Mouse (Mus musculus): Measurements from ENCODE around the gene Ipp. TPM values are rescaled to one million over a fixed set of nuclear protein-coding genes. Genes with fewer than 3 reads are reported as not detected.

The Ipp gene
- 10 to 100 TPM; 22.1 to 23.2 (median 22.2) TPM for total RNA-seq (2022)

DNA sequence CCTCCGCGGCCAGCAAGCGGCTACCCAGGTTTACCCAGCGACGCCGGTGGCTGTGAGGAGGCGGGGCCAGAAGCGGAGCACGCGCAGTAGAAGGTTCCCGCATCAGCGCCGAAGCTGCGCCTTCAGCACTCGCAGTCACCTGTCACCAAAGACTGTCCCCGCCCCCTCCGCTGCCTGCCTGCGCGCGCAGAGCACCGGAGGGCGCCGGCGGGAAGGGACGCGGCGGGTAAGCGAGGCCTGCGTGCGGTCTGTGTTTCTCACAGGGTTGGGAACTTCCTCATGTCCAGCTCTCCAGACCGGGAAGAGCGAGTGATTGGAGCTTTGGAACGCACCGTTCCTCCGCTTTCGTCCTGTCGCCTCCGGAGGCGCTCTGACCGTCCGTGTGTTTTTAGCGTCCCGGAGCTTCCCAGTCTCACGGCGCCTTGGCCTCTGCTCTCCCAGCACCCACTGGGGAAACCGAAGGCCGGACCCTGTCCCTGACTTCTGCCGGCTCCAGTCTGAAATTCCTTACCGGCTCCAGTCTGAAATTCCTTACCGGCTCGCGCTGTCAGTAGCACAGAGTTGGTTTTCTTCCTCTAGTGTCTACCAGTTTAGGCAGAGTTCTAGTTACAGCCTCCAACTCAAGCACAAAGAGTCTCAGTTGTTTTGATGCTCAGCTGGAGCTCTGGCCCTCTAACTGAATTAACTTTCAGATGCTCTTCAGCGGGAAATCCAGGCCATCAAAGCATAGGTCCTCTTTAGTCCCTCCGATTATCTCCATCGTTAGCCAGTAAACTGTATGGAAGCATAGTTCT, at the start of gene Ipp:
Gene Ipp (plus strand): TSS at position 125 of the 794 bp plus-strand sequence.
- peak; percentile 92 for DNase-seq

GRCm38 (mm10) chr4:116461943-116462342, 45.4 kb upstream of the Ipp start:
- no peak for DNase-seq

GRCm38 (mm10) chr4:116463231-116464125, 43.9 kb upstream of the Ipp start:
- peak; percentile 30 for DNase-seq

GRCm38 (mm10) chr4:116464126-116464981, 43.0 kb upstream of the Ipp start, which contains the start of gene Mast2:
TSS of gene Mast2 (minus strand) at chr4:116464183.
- DNase-seq = peak; percentile 74

- DNase-seq = no peak
These were observed 26.0 kb upstream of the Ipp start for GRCm38 (mm10) chr4:116481322-116481721.

GRCm38 (mm10) chr4:116483476-116483875, 23.9 kb upstream of the Ipp start:
- no peak for DNase-seq

DNA sequence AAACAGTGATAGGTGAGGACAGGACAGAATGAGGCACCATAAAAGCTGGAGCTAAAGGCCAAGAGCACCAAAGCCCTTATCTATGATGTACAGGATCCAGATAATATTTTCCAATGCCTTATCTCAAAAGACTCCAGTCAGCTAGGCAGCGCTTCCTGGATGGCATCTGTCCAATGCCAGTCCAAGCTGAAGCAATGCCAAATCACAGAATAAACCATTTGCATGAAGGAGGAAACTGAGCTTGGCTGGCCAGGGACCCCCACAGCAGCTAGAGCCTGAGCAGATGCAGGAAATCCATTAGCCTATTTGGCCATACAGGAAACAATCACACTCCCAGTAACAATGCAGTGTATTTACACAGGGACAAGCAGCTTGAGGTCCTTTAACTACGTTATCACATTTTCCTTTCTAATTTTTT, 16.2 kb upstream of the Ipp start:
- peak; percentile 72 for DNase-seq

DNA sequence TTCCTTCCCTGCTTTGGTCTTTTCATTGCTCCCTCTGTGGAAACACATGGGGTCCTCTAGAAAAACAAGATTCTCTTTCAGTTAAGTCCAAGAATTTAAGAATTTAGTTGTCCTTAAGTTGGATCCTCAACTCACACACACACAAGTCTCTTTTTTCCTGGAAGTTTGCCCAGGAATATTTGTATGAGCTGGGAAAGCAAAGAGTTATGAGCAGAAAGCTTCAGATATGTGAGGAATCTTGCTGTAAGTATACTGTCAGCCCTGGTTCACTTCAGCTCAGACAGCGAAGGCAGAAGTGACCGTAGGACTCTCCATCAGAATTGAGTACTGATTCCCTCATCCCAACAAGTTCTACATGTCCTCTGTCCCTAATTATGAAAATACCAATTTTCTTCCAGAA, 15.5 kb upstream of the Ipp start:
- DNase-seq = no peak

DNA sequence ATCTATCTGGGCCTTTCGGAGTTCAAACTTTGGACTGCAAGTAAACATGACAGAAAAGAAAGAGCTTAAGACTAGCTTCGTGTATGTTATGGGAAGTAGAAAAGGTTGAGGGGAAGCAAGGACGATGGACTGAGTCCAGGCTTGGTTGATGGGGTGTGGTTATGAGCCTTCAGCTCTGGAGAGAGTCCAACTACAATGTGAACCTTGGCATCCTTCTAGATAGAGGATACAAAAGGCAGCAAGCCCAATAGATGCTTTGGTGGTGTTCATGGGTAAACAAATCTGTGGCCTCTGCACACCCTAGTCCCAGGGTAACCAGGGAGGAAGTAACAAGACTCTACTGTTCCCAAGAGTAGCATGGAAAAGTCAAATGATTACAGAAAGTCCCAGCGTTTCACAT, 14.9 kb upstream of the Ipp start:
- no peak for DNase-seq

DNA sequence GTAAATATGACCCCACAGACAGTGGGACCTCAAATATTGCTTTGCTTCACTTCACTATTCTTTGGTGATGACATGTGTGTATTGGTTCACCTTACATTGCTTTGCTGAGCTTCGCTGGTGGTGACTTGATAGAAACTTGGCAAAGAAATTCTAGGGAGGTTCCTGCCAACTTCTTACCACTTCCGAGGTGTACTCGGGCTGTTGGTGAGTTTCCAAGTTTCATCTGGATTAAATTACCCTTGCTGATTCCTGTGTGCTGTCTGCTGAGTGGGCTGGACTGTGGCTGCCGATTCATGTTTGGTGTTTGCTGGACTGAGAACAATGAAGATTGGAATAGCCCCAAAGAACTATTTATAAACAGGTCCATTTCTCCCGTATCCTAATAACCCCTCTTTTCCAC, 13.7 kb upstream of the Ipp start:
- DNase-seq = no peak

DNA sequence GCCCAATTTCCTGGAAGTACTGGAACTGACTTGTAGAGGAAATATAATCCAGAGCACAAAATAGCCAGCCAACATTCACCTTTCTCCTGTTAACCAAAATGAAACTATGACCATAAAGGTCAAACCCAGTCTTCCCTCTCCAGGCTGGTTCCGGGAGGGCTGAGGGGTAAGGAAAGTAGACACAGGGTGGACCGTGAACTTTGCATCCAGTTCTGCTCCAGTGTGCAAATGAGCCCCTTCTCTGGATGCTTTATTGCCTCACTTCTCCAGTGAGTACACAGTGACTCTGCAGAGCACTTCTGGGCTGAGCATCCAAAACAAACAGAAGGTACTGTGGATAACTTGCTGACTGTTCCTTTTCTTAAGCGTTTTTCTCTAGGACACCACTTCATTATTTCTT, 7.4 kb upstream of the Ipp start:
- no peak for DNase-seq

- DNase-seq = no peak
These were observed 394 bp upstream of the Ipp start for GRCm38 (mm10) chr4:116506886-116507424.

DNA sequence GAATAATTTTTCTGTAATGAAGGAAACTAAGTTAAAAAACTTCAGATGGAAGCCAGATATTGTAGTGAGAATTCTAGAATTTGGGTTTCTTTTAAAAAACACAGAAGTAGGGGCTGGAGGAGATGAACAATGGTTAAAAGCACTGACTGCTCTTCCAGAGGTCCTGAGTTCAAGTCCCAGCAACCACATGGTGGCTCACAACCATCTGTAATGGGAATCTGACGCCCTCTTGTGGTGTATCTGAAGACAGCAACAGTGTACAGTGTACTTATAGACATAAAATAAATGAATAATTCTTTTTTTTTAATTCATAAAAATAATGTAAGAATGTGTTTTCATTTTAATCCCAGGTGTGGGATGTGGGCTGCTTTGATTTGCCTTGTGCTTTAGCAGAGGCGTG, 23.8 kb downstream of the Ipp start:
- no peak for DNase-seq

GRCm38 (mm10) chr4:116536351-116536750, 29.0 kb downstream of the Ipp start:
- DNase-seq = no peak

- no peak for DNase-seq
These were observed 30.4 kb downstream of the Ipp start for GRCm38 (mm10) chr4:116537737-116538136.

DNA sequence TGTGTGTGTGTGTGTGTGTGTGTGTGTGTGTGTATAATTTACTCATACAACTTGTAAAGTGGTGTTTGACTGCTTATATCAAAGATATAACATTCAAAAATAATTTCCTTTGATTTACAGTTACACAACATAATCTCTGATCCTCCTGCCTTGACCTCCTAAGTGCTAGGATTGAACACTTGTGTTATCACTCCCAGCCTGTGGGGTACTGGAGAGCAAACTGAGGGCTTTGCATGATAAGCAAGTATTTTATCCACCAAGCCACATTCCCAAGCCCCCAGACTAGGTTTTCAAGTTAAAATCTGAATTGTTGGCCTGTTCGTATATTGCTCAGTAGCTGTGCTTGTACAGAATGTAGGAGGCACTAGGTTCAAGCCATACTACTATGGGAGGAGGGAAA, 43.1 kb downstream of the Ipp start:
- DNase-seq = no peak

- DNase-seq = no peak
These were observed 45.7 kb downstream of the Ipp start for GRCm38 (mm10) chr4:116553035-116553434.

- DNase-seq = peak; percentile 71
These were observed 48.3 kb downstream of the Ipp start, which contains the start of gene Tmem69 for GRCm38 (mm10) chr4:116555413-116556300. TSS of gene Tmem69 (minus strand) at chr4:116555936.

- DNase-seq = peak; percentile 93
These were observed 49.4 kb downstream of the Ipp start for GRCm38 (mm10) chr4:116556561-116557305.
